Mouse (Mus musculus): ENCODE results near the gene Tmem131. TPM values are rescaled to one million over a fixed set of nuclear protein-coding genes. Genes with fewer than 3 reads are reported as not detected.
A peak's percentile ranks its signal among the peaks of the same experiment; 100 is the strongest.

The Tmem131 gene
- total RNA-seq, 2 experiments from 2014 or later = 58.1 to 62.1 TPM

DNA sequence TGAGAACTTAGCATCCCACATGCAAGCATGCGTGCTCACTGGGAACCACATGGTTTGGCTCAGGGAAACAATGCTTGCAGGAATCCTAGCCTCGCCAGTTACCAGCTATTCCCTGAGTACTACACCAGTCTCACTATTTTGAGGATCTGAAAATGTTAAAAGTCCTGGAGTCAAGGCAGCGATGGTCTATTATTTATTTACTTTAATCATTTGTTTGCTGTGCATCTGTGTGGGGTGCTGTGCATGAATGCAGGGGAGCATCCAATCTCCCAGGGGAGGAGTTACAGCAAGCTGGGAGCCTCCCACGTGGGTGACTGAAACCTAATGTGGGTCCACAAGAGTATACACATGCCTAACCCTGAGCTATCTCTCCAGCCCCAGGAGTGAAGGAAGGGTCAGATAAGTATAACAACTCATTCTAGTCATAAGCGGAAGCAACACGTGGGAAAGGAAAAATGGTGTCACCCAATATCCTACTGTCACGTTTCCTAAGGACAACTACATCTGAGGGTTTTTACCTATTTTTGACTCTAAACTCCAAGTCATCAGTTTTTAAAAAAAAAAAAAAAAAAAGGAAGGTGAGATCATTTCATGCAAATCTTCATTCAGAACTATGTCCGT is 9.4 kb downstream of the Tmem131 start:
- no peak overlapping the region for H3K4me3 ChIP-seq
- no peak overlapping the region for H3K27ac ChIP-seq
- no peak for DNase-seq (ENCODE audit: low spot score in 2 of 2)
- TF ChIP-seq CTCF (conservative IDR thresholded peaks at IDR 0.05) = no peak

DNA sequence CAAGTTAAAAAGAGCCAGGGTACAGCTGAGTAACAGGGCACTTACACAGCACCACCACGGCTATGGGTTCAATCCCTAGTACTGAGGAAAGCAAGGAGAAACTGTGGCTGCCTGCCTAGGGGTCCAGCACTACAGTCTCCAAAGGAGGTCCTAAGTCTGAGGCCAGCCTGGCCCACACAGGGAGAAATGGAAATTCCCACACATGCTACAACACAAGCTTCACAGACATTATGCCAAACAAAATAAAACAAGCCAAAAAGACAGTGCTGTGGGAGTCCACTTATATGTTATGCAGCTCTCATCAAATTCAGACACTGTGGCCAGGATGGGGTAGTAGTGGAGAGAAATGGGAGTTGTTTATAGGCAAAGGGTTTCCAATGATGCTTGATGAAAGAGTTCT is 11.2 kb downstream of the Tmem131 start:
- Histone ChIP-seq H3K4me3 (no peak overlapping the region), H3K27ac (no peak overlapping the region)
- no peak for TF ChIP-seq CTCF (conservative IDR thresholded peaks at IDR 0.05)
- no peak for DNase-seq (ENCODE audit: low spot score in 2 of 2)

GRCm38 (mm10) chr1:36930911-36931310 is 12.6 kb downstream of the Tmem131 start:
- TF ChIP-seq CTCF (conservative IDR thresholded peaks at IDR 0.05) = no peak
- no peak for DNase-seq (ENCODE audit: low spot score in 2 of 2)
- Histone ChIP-seq H3K27ac (no peak overlapping the region), H3K4me3 (no peak overlapping the region)

DNA sequence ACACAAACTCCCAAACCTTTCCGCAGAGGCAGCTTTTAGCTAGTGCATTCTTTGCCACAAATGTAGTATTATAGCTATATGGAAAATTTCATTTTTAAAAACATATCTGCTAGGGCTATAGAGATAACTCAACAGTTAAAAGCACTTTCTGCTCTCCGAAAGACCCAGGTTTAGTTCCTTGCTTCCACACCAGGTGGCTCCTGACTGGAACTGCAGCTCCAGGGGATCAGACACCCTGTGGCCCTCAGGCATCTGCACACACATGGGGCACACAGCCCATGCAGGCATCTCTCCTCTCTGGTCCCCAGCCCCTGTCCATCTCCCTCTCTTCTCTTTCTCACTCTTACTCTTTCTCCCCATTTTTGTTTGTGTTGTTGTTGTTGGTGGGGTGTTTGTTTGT is 13.5 kb downstream of the Tmem131 start:
- no peak for DNase-seq (ENCODE audit: low spot score in 2 of 2)
- peak; percentile 52 for TF ChIP-seq CTCF (conservative IDR thresholded peaks at IDR 0.05)
- Histone ChIP-seq H3K4me3 (no peak overlapping the region), H3K27ac (no peak overlapping the region)

DNA sequence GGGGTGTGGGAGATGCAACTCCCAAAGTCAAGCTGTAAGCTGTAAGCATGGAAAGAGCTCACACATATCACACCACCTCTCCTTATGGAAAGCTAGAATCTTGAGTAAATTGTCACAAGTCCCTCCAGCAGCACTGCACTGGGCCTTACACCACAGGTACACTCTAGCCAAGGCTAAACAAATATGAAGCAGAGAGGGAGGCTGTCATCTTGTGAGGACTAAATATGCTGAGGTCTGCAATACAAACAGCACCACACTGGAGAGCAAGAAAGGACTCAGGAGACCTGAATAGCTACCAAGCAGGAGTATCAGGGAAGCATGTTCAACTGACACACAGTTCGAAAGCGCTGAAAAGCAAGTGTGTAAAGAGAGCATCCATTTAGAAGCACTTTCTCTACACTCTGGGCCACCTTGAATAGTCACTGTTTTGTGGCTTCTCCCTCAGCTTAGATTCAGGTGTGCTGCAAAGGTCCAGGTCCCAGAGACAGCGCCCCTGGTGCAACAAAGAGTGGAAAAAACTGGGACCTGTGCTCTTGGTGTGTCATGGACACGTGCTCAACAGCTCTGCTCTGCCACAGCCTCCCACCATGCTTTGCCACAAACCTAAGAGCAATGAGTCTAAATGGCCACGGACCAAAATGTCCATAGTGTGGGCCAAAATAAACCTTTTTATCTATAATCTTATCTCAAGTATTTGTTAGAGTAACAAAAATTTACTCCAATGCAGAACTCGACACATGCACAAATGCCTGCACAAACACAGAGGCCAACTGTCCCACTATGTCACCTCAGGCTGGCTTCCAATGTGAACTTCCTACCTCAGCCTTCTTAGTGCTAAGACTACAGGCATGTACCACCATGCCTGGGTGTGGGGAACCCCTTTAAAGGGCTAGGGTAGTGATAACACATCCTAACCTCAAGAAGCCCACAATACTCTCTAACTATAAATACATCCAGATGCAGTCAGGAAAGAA is 14.8 kb downstream of the Tmem131 start:
- H3K4me3 ChIP-seq = no peak overlapping the region
- no peak overlapping the region for H3K27ac ChIP-seq
- no peak for TF ChIP-seq CTCF (conservative IDR thresholded peaks at IDR 0.05)
- no peak for DNase-seq (ENCODE audit: low spot score in 2 of 2)

DNA sequence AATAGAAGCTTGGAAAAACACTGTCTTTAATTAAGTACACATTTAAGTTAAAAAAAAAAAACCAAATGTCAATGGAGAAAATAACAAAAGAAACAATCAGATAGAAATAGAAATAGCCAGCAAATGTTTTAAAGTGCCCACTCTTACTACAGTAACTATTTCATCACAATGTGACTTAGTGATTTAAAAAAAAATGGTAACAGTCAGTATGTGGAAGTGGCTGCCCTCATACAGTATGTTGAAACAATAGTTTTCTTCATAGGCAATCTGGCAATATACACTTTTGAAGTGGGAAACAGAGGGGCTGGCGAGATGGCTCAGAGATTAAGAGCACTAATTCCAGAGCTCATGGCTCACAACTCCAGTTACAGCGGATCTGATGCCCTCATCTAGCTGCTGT is 15.9 kb downstream of the Tmem131 start:
- H3K27ac ChIP-seq = no peak overlapping the region
- no peak overlapping the region for H3K4me3 ChIP-seq
- no peak for TF ChIP-seq CTCF (conservative IDR thresholded peaks at IDR 0.05)
- no peak for DNase-seq (ENCODE audit: low spot score in 2 of 2)

GRCm38 (mm10) chr1:36926738-36927137 is 16.7 kb downstream of the Tmem131 start:
- no peak for DNase-seq (ENCODE audit: low spot score in 2 of 2)
- H3K27ac ChIP-seq = no peak overlapping the region
- TF ChIP-seq CTCF (conservative IDR thresholded peaks at IDR 0.05) = no peak
- H3K4me3 ChIP-seq = no peak overlapping the region

DNA sequence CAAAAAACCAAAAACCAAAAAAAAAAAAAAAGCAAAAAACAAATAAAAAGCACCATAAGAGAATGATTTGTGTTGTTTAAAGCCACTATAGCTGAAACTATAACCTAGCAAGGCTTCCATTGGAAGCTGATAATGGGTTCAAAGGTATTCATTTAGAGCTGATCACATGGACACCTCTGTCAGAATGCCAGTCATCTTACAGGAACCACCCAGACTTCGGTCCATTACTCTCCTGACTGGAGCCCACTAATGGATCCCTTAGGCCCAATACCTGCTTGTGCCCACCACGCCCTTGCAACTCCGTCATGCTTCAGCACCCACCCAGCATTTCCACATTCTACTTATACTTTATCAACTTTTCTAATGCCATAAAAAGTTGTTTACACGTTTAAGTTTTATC is 17.2 kb downstream of the Tmem131 start:
- TF ChIP-seq CTCF (conservative IDR thresholded peaks at IDR 0.05) = no peak
- Histone ChIP-seq H3K27ac (no peak overlapping the region), H3K4me3 (no peak overlapping the region)
- DNase-seq (ENCODE audit: low spot score in 2 of 2) = no peak

DNA sequence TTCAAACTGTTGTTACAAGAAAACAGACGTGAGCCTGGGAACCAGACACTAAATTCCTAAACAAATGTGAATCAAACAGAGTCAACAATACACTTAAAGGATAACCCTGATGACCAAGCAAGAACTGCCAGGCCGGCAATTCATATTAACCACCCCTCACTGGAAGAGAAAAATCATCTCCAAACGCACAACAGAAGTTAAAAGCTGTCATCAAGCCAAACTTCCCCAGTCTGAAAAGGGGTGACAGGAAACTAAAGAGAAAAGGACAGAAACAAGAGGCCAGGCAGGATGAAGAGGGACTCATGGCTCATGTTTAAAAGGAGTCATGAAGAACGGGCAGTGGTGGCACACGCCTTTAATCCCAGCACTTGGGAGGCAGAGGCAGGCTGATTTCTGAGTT is 17.7 kb downstream of the Tmem131 start:
- no peak for DNase-seq (ENCODE audit: low spot score in 2 of 2)
- H3K4me3 ChIP-seq = no peak overlapping the region
- no peak for TF ChIP-seq CTCF (conservative IDR thresholded peaks at IDR 0.05)
- H3K27ac ChIP-seq = no peak overlapping the region

GRCm38 (mm10) chr1:36924853-36925252 is 18.6 kb downstream of the Tmem131 start:
- TF ChIP-seq CTCF (conservative IDR thresholded peaks at IDR 0.05) = no peak
- no peak overlapping the region for H3K27ac ChIP-seq

GRCm38 (mm10) chr1:36923911-36924310 is 19.6 kb downstream of the Tmem131 start:
- Histone ChIP-seq H3K4me3 (no peak overlapping the region), H3K27ac (no peak overlapping the region)
- DNase-seq (ENCODE audit: low spot score in 2 of 2) = no peak
- no peak for TF ChIP-seq CTCF (conservative IDR thresholded peaks at IDR 0.05)

More at GRCm38 (mm10) chr1:36924853-36925252, 18.6 kb downstream of the Tmem131 start:
- H3K4me3 ChIP-seq = no peak overlapping the region
- DNase-seq (ENCODE audit: low spot score in 2 of 2) = no peak

DNA sequence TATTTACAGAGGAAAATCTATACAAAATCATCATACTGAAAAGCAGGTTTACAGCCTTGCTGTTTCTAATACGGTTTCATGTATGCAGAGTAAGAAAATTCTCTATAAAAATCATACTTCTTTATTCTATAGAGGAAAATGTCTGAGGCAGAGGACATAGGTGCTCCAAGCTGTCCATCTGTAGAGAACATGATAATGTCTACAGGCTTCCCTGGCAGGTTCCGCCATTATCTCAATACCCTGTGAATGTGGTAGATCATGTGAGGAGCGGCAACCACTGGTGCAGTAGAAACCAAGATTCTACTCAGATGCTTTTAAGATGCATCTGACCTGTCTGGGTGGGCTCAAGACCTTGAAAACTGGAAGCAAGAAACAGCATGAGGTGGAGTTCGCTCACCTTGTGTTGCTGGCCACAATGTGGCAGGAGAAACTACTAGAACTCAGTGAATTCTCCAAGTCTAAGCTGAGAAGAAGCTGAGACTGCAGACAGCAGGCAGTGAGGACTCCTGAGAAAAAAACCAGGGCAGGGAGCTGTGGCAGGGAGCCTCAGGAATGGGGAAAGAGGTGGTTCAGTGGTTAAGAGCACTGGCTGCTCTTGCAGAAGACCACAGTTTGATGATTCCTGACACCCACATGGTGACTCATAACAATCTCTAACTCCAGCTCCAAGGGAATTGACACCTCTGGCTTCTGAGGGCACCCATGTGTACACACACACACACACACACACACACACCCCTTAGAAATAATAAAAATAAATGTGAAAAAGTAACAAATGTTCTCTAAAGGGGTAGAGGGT is 20.6 kb downstream of the Tmem131 start:
- Histone ChIP-seq H3K27ac (no peak overlapping the region), H3K4me3 (no peak overlapping the region)
- TF ChIP-seq CTCF (conservative IDR thresholded peaks at IDR 0.05) = no peak
- no peak for DNase-seq (ENCODE audit: low spot score in 2 of 2)
